Mouse (Mus musculus) frontal cortex, adult 2 months (tissue): ENCODE measurements around the gene Rftn1. TPM values are rescaled to one million over a fixed set of nuclear protein-coding genes. Genes with fewer than 3 reads are reported as not detected.

ENCODE experiments used
- DNase-seq, 2 experiments: peaks; one replicate each; pipeline ENCODE4 v3.0.0; 2022; ENCODE audit warnings: low spot score in 1 of 2; ENCODE audit errors: extremely low spot score in 1 of 2
- polyA plus RNA-seq: library from polyadenylated mRNA; depleted of rRNA; stranded (reverse); fragments of >200 nt; gene quantifications from 2 replicates; pipeline ENCODE4 v1.2.3, GENCODE M21; 2012

The Rftn1 gene
- polyA plus RNA-seq, 1 experiment, result 10.7 TPM

GRCm38 (mm10) chr17:50069205-50069604 is 121.3 kb downstream of the Rftn1 start:
- peak; percentile 10 to 65 for DNase-seq

- no peak for DNase-seq
Measured at GRCm38 (mm10) chr17:50068681-50069138, 121.8 kb downstream of the Rftn1 start.

GRCm38 (mm10) chr17:50067774-50068680 is 122.4 kb downstream of the Rftn1 start:
- no peak for DNase-seq

- DNase-seq, result no peak
Measured at GRCm38 (mm10) chr17:50066822-50067713, 123.4 kb downstream of the Rftn1 start.

GRCm38 (mm10) chr17:50063832-50064627 is 126.4 kb downstream of the Rftn1 start:
- no peak for DNase-seq

- no peak for DNase-seq
Measured at GRCm38 (mm10) chr17:50062649-50063048, 127.8 kb downstream of the Rftn1 start.

GRCm38 (mm10) chr17:50061446-50061845 is 129.0 kb downstream of the Rftn1 start:
- DNase-seq, result peak in 1 of 2 experiments; percentile 32

- DNase-seq, result no peak
Measured at GRCm38 (mm10) chr17:50060220-50060619, 130.3 kb downstream of the Rftn1 start.

GRCm38 (mm10) chr17:50059417-50059816 is 131.1 kb downstream of the Rftn1 start:
- DNase-seq, result no peak

- no peak for DNase-seq
Measured at GRCm38 (mm10) chr17:50055154-50055756, 135.2 kb downstream of the Rftn1 start.

GRCm38 (mm10) chr17:50054586-50054985 is 135.9 kb downstream of the Rftn1 start:
- peak; percentile 26 to 48 for DNase-seq

- DNase-seq, result no peak
Measured at GRCm38 (mm10) chr17:50053961-50054360, 136.5 kb downstream of the Rftn1 start.

- no peak for DNase-seq
Measured at GRCm38 (mm10) chr17:50052741-50053468, 137.6 kb downstream of the Rftn1 start.

GRCm38 (mm10) chr17:50050456-50050855 is 140.0 kb downstream of the Rftn1 start:
- DNase-seq, result no peak

- no peak for DNase-seq
Measured at GRCm38 (mm10) chr17:50048209-50048608, 142.3 kb downstream of the Rftn1 start.

- DNase-seq, result no peak
Measured at GRCm38 (mm10) chr17:50047182-50047581, 143.3 kb downstream of the Rftn1 start.

- DNase-seq, result no peak
Measured at GRCm38 (mm10) chr17:50040727-50041410, 149.6 kb downstream of the Rftn1 start.

GRCm38 (mm10) chr17:50037882-50038665 is 152.4 kb downstream of the Rftn1 start:
- no peak for DNase-seq
